Mouse (Mus musculus): ENCODE measurements around the gene Blmh. TPM values are rescaled to one million over a fixed set of nuclear protein-coding genes. Genes with fewer than 3 reads are reported as not detected.
"Not testable (repeated sequence)": the region's sequence is repeated elsewhere in the genome, so short reads cannot be mapped to it uniquely, and the experiment has no call there.

Gene Blmh
- polyA plus RNA-seq, 1 experiment from 2014 or later = 149 TPM

- Histone ChIP-seq H3K4me3 (no peak overlapping the region), H3K27ac (no peak overlapping the region), H3K4me1 (replicated peaks) (no peaks in the 10 kb centered on the region), H3K9me3 (no peaks in the 10 kb centered on the region), H3K4me2 (no peak overlapping the region), H3K9ac (no peak overlapping the region), H3K27me3 (no peaks in the 10 kb centered on the region), H3K36me3 (no peaks in the 10 kb centered on the region)
- ATAC-seq (ENCODE audit: low FRiP score) = no peak
- WGBS = 73% methylated on average over 5 of the region's 5 CpGs
Measured at GRCm38 (mm10) chr11:76899758-76900738, 24.6 kb upstream of the Blmh start.

- Histone ChIP-seq H3K4me1 (replicated peaks) (no peaks in the 10 kb centered on the region), H3K27me3 (no peaks in the 10 kb centered on the region), H3K4me3 (no peak within 1 kb of the TSS), H3K4me2 (no peak within 1 kb of the TSS), H3K9ac (no peak within 1 kb of the TSS), H3K36me3 (no peaks in the 10 kb centered on the region), H3K27ac (no peak within 1 kb of the TSS), H3K9me3 (no peaks in the 10 kb centered on the region)
- no peak for ATAC-seq (ENCODE audit: low FRiP score)
- 77% methylated on average over 7 of the region's 7 CpGs for WGBS
Measured at GRCm38 (mm10) chr11:76901579-76902361, 22.8 kb upstream of the Blmh start, which contains the start of gene Tmigd1. TSS of gene Tmigd1 (plus strand) at chr11:76902159.

- Histone ChIP-seq H3K27ac (no peak overlapping the region), H3K36me3 (no peaks in the 10 kb centered on the region), H3K4me1 (replicated peaks) (no peaks in the 10 kb centered on the region), H3K4me2 (no peak overlapping the region), H3K9me3 (no peaks in the 10 kb centered on the region), H3K27me3 (no peaks in the 10 kb centered on the region), H3K4me3 (no peak overlapping the region), H3K9ac (no peak overlapping the region)
- ATAC-seq (ENCODE audit: low FRiP score) = no peak
- WGBS = 90% methylated on average over 2 of the region's 2 CpGs
Measured at GRCm38 (mm10) chr11:76904340-76904739, 20.3 kb upstream of the Blmh start.

- Histone ChIP-seq H3K27ac (no peak overlapping the region), H3K36me3 (no peaks in the 10 kb centered on the region), H3K4me2 (no peak overlapping the region), H3K4me3 (no peak overlapping the region), H3K9ac (no peak overlapping the region), H3K4me1 (replicated peaks) (peaks cover 17% of the 10 kb centered on the region), H3K27me3 (no peaks in the 10 kb centered on the region), H3K9me3 (no peaks in the 10 kb centered on the region)
- ATAC-seq (ENCODE audit: low FRiP score) = no peak
- 78% methylated on average over 7 of the region's 7 CpGs for WGBS
Measured at GRCm38 (mm10) chr11:76908651-76909050, 16.0 kb upstream of the Blmh start.

GRCm38 (mm10) chr11:76911325-76912054, 13.1 kb upstream of the Blmh start:
- Histone ChIP-seq H3K27ac (peak overlapping the region; percentile 36; the same call in 1 of the 2 replicates), H3K9me3 (no peaks in the 10 kb centered on the region), H3K4me1 (replicated peaks) (peaks cover 17% of the 10 kb centered on the region), H3K27me3 (0 out of 2 replicates have a peak, but pooled peaks cover 3% of the 10 kb centered on the region), H3K36me3 (no peaks in the 10 kb centered on the region), H3K9ac (no peak overlapping the region), H3K4me3 (no peak overlapping the region), H3K4me2 (no peak overlapping the region)
- 17% methylated on average over 3 of the region's 3 CpGs for WGBS
- ATAC-seq (ENCODE audit: low FRiP score) = peak; percentile 63; the same call in 1 of the 2 replicates

- no peak for ATAC-seq (ENCODE audit: low FRiP score)
- 45% methylated on average over 7 of the region's 7 CpGs for WGBS
- no peaks in the 10 kb centered on the region for H3K9me3 ChIP-seq
- H3K27me3 ChIP-seq = 0 out of 2 replicates have a peak, but pooled peaks cover 3% of the 10 kb centered on the region
- no peaks in the 10 kb centered on the region for H3K36me3 ChIP-seq
- H3K9ac ChIP-seq = no peak overlapping the region
- peaks cover 20% of the 10 kb centered on the region for H3K4me1 ChIP-seq (replicated peaks)
- H3K27ac ChIP-seq = no peak overlapping the region
- no peak overlapping the region for H3K4me2 ChIP-seq
- H3K4me3 ChIP-seq = no peak overlapping the region
Measured at GRCm38 (mm10) chr11:76912055-76912395, 12.6 kb upstream of the Blmh start.

- 74% methylated on average over 7 of the region's 7 CpGs for WGBS
- H3K9ac ChIP-seq = no peak overlapping the region
- H3K4me2 ChIP-seq = no peak overlapping the region
- no peaks in the 10 kb centered on the region for H3K36me3 ChIP-seq
- no peak overlapping the region for H3K4me3 ChIP-seq
- no peak for ATAC-seq (ENCODE audit: low FRiP score)
- peaks cover 26% of the 10 kb centered on the region for H3K4me1 ChIP-seq (replicated peaks)
- H3K9me3 ChIP-seq = no peaks in the 10 kb centered on the region
- H3K27me3 ChIP-seq = 0 out of 2 replicates have a peak, but pooled peaks cover 3% of the 10 kb centered on the region
- H3K27ac ChIP-seq = no peak overlapping the region
Measured at GRCm38 (mm10) chr11:76914366-76914765, 10.2 kb upstream of the Blmh start.

- ATAC-seq (ENCODE audit: low FRiP score) = no peak
- H3K9ac ChIP-seq = no peak overlapping the region
- H3K4me2 ChIP-seq = 0 out of 2 replicates have a peak overlapping the region, but pooled peaks have one; percentile 17
- H3K4me1 ChIP-seq (replicated peaks) = peaks cover 18% of the 10 kb centered on the region
- 48% methylated on average over 13 of the region's 13 CpGs for WGBS
- 0 out of 2 replicates have a peak, but pooled peaks cover 3% of the 10 kb centered on the region for H3K27me3 ChIP-seq
- no peaks in the 10 kb centered on the region for H3K36me3 ChIP-seq
- H3K27ac ChIP-seq = no peak overlapping the region
- H3K4me3 ChIP-seq = no peak overlapping the region
- H3K9me3 ChIP-seq = no peaks in the 10 kb centered on the region
Measured at GRCm38 (mm10) chr11:76916539-76917229, 7.9 kb upstream of the Blmh start.

GRCm38 (mm10) chr11:76917230-76917548, 7.4 kb upstream of the Blmh start:
- WGBS = 46% methylated on average over 3 of the region's 3 CpGs
- Histone ChIP-seq H3K9me3 (no peaks in the 10 kb centered on the region), H3K4me1 (replicated peaks) (peaks cover 13% of the 10 kb centered on the region), H3K9ac (no peak overlapping the region), H3K4me2 (0 out of 2 replicates have a peak overlapping the region, but pooled peaks have one; percentile 17), H3K27ac (no peak overlapping the region), H3K27me3 (0 out of 2 replicates have a peak, but pooled peaks cover 3% of the 10 kb centered on the region), H3K4me3 (no peak overlapping the region), H3K36me3 (no peaks in the 10 kb centered on the region)
- ATAC-seq (ENCODE audit: low FRiP score) = no peak

GRCm38 (mm10) chr11:76920607-76921006, 4.0 kb upstream of the Blmh start:
- Histone ChIP-seq H3K9me3 (no peaks in the 10 kb centered on the region), H3K27ac (no peak overlapping the region), H3K27me3 (no peaks in the 10 kb centered on the region), H3K4me2 (no peak overlapping the region), H3K4me1 (replicated peaks) (peaks cover 8% of the 10 kb centered on the region; the same call in 1 of the 2 replicates), H3K9ac (no peak overlapping the region), H3K4me3 (no peak overlapping the region), H3K36me3 (no peaks in the 10 kb centered on the region)
- WGBS = 26% methylated on average over 1 of the region's 1 CpGs
- no peak for ATAC-seq (ENCODE audit: low FRiP score)

GRCm38 (mm10) chr11:76928586-76928985, 4.0 kb downstream of the Blmh start:
- H3K27ac ChIP-seq; H3K4me1 ChIP-seq (replicated peaks); H3K9ac ChIP-seq; H3K4me3 ChIP-seq; H3K4me2 ChIP-seq; H3K36me3 ChIP-seq; ATAC-seq (ENCODE audit: low FRiP score); H3K27me3 ChIP-seq; H3K9me3 ChIP-seq: not testable (repeated sequence)
- 90% methylated on average over 8 of the region's 8 CpGs for whole genome bisulfite sequencing

All from hindbrain, embryonic 13.5 days (tissue).